Mouse (Mus musculus): ENCODE results near the gene Abcd1. TPM values are rescaled to one million over a fixed set of nuclear protein-coding genes. Genes with fewer than 3 reads are reported as not detected.

The Abcd1 gene
- polyA plus RNA-seq, 1 experiment: 45.8 TPM

GRCm38 (mm10) chrX:73765311-73765710 is 48.9 kb downstream of the Abcd1 start:
- TF ChIP-seq CTCF (IDR thresholded peaks at IDR 0.05; ENCODE audit: extremely low read depth, insufficient read depth, insufficient read length, insufficient replicate concordance) (no peak), POLR2A (IDR thresholded peaks at IDR 0.05; ENCODE audit: low read depth, low read length) (no peak)
- Histone ChIP-seq H3K36me3 (ENCODE audit: control insufficient read depth, insufficient read depth, low read length) (no peaks in the 10 kb centered on the region), H3K4me1 (ENCODE audit: control insufficient read depth, insufficient read depth, insufficient read length) (peaks cover 3% of the 10 kb centered on the region; the same call in 1 of the 2 replicates), H3K27me3 (ENCODE audit: control insufficient read depth, insufficient read depth, low read length) (no peaks in the 10 kb centered on the region), H3K27ac (ENCODE audit: insufficient read depth, low read length) (peak overlapping the region; percentile 62), H3K4me3 (ENCODE audit: extremely low read depth, insufficient read depth, insufficient read length) (no peak overlapping the region)
- no peak for DNase-seq (ENCODE audit: low read depth in 1 of 2, low spot score in 2 of 2)
- WGBS: 54% methylated on average over 1 of the region's 1 CpGs

GRCm38 (mm10) chrX:73767267-73767666 is 50.9 kb downstream of the Abcd1 start:
- Histone ChIP-seq H3K27me3 (ENCODE audit: control insufficient read depth, insufficient read depth, low read length) (no peaks in the 10 kb centered on the region), H3K36me3 (ENCODE audit: control insufficient read depth, insufficient read depth, low read length) (no peaks in the 10 kb centered on the region), H3K27ac (ENCODE audit: insufficient read depth, low read length) (no peak overlapping the region), H3K4me3 (ENCODE audit: extremely low read depth, insufficient read depth, insufficient read length) (no peak overlapping the region), H3K4me1 (ENCODE audit: control insufficient read depth, insufficient read depth, insufficient read length) (peaks cover 3% of the 10 kb centered on the region; the same call in 1 of the 2 replicates)
- TF ChIP-seq CTCF (IDR thresholded peaks at IDR 0.05; ENCODE audit: extremely low read depth, insufficient read depth, insufficient read length, insufficient replicate concordance) (0 out of 2 replicates have a peak, but pooled peaks have one; percentile 16), POLR2A (IDR thresholded peaks at IDR 0.05; ENCODE audit: low read depth, low read length) (no peak)
- 75% methylated on average over 9 of the region's 9 CpGs for WGBS
- DNase-seq (ENCODE audit: low read depth in 1 of 2, low spot score in 2 of 2): no peak

GRCm38 (mm10) chrX:73774168-73774760 is 57.9 kb downstream of the Abcd1 start, which contains the start of gene Srpk3:
Srpk3 (plus strand) TSS chrX:73774405.
- no peaks in the 10 kb centered on the region for H3K27me3 ChIP-seq (ENCODE audit: control insufficient read depth, insufficient read depth, low read length)
- H3K36me3 ChIP-seq (ENCODE audit: control insufficient read depth, insufficient read depth, low read length): peaks cover 9% of the 10 kb centered on the region
- 32% methylated on average over 9 of the region's 9 CpGs for WGBS
- peaks cover 7% of the 10 kb centered on the region; the same call in 1 of the 2 replicates for H3K4me1 ChIP-seq (ENCODE audit: control insufficient read depth, insufficient read depth, insufficient read length)
- peak within 1 kb of the TSS; percentile 70 for H3K27ac ChIP-seq (ENCODE audit: insufficient read depth, low read length)
- H3K4me3 ChIP-seq (ENCODE audit: extremely low read depth, insufficient read depth, insufficient read length): peak within 1 kb of the TSS; percentile 52
- DNase-seq (ENCODE audit: low read depth in 1 of 2, low spot score in 2 of 2): peak in 1 of 2 experiments; percentile 62
- TF ChIP-seq POLR2A (IDR thresholded peaks at IDR 0.05; ENCODE audit: low read depth, low read length): 0 out of 2 replicates have a peak, but pooled peaks have one; percentile 11
- TF ChIP-seq CTCF (IDR thresholded peaks at IDR 0.05; ENCODE audit: extremely low read depth, insufficient read depth, insufficient read length, insufficient replicate concordance): no peak

GRCm38 (mm10) chrX:73774802-73775483 is 58.5 kb downstream of the Abcd1 start:
- peaks cover 13% of the 10 kb centered on the region for H3K36me3 ChIP-seq (ENCODE audit: control insufficient read depth, insufficient read depth, low read length)
- WGBS: 68% methylated on average over 10 of the region's 10 CpGs
- H3K4me3 ChIP-seq (ENCODE audit: extremely low read depth, insufficient read depth, insufficient read length): peak overlapping the region; percentile 52; the same call in 1 of the 2 replicates
- H3K4me1 ChIP-seq (ENCODE audit: control insufficient read depth, insufficient read depth, insufficient read length): peaks cover 7% of the 10 kb centered on the region; the same call in 1 of the 2 replicates
- no peaks in the 10 kb centered on the region for H3K27me3 ChIP-seq (ENCODE audit: control insufficient read depth, insufficient read depth, low read length)
- no peak for TF ChIP-seq CTCF (IDR thresholded peaks at IDR 0.05; ENCODE audit: extremely low read depth, insufficient read depth, insufficient read length, insufficient replicate concordance)
- no peak for TF ChIP-seq POLR2A (IDR thresholded peaks at IDR 0.05; ENCODE audit: low read depth, low read length)
- H3K27ac ChIP-seq (ENCODE audit: insufficient read depth, low read length): peak overlapping the region; percentile 70
- DNase-seq (ENCODE audit: low read depth in 1 of 2, low spot score in 2 of 2): no peak

DNA sequence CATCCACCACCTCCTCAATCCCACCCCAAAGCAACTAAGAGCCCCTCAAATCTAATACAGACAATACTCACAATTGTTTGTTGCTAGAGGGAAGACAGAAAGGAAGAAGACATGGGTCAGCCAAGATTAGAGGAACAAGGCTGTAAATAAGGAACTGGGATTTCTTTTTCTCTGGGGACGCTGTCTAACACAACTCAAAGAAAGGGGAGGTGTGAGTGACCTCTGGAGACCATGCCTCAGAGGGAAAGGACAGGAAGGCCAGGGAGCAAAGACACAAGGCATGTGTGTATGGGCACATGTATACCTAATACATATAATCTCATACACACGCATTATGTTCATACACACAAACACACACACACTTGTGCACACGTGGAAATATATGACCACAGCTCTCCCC is 65.8 kb downstream of the Abcd1 start:
- H3K4me1 ChIP-seq (ENCODE audit: control insufficient read depth, insufficient read depth, insufficient read length): peaks cover 7% of the 10 kb centered on the region; the same call in 1 of the 2 replicates
- TF ChIP-seq POLR2A (IDR thresholded peaks at IDR 0.05; ENCODE audit: low read depth, low read length) (no peak), CTCF (IDR thresholded peaks at IDR 0.05; ENCODE audit: extremely low read depth, insufficient read depth, insufficient read length, insufficient replicate concordance) (no peak)
- 71% methylated on average over 3 of the region's 3 CpGs for WGBS
- no peak overlapping the region for H3K27ac ChIP-seq (ENCODE audit: insufficient read depth, low read length)
- H3K27me3 ChIP-seq (ENCODE audit: control insufficient read depth, insufficient read depth, low read length): no peaks in the 10 kb centered on the region
- no peak overlapping the region for H3K4me3 ChIP-seq (ENCODE audit: extremely low read depth, insufficient read depth, insufficient read length)
- H3K36me3 ChIP-seq (ENCODE audit: control insufficient read depth, insufficient read depth, low read length): peaks cover 21% of the 10 kb centered on the region
- DNase-seq (ENCODE audit: low read depth in 1 of 2, low spot score in 2 of 2): no peak

DNA sequence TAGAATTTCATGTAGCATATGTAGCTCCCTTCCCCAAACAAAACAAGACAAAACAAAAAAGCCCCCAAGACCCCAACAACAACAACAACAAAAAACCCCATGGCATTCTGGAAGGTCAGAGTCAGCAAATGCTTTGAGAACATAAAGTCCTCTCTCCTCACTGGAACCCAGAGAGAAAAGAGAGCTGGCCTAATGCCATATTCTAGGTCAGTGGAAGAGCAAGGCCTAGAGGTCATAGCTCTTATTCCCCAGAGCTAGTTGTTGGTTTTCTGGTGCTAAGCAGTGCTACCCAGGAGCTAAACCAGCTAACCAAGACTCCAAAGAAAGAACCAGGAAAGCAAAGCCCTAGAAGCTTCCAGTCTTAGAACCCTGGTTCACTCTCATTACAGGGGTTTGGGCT is 69.3 kb downstream of the Abcd1 start:
- Histone ChIP-seq H3K4me1 (ENCODE audit: control insufficient read depth, insufficient read depth, insufficient read length) (peaks cover 9% of the 10 kb centered on the region; the same call in 1 of the 2 replicates), H3K4me3 (ENCODE audit: extremely low read depth, insufficient read depth, insufficient read length) (peak overlapping the region; percentile 98; the same call in 1 of the 2 replicates), H3K36me3 (ENCODE audit: control insufficient read depth, insufficient read depth, low read length) (peaks cover 11% of the 10 kb centered on the region), H3K27ac (ENCODE audit: insufficient read depth, low read length) (peak overlapping the region; percentile 98), H3K27me3 (ENCODE audit: control insufficient read depth, insufficient read depth, low read length) (no peaks in the 10 kb centered on the region)
- DNase-seq (ENCODE audit: low read depth in 1 of 2, low spot score in 2 of 2): no peak
- no peak for TF ChIP-seq POLR2A (IDR thresholded peaks at IDR 0.05; ENCODE audit: low read depth, low read length)
- TF ChIP-seq CTCF (IDR thresholded peaks at IDR 0.05; ENCODE audit: extremely low read depth, insufficient read depth, insufficient read length, insufficient replicate concordance): no peak

All from spleen, adult 2 months (tissue).